Mouse (Mus musculus) bone marrow macrophage, adult 2 months (primary cell): ENCODE data around the gene C1qbp.

ENCODE experiments used
- CTCF ChIP-seq: IDR thresholded peaks from 2 replicates; pipeline ENCODE4 v1.5.1; 2012; ENCODE audit warnings: low read depth, mild to moderate bottlenecking, low read length, moderate library complexity
- POLR2A ChIP-seq: IDR thresholded peaks from 2 replicates; pipeline ENCODE4 v1.6.1; 2012; ENCODE audit warnings: mild to moderate bottlenecking, low read depth, low read length, borderline replicate concordance

DNA sequence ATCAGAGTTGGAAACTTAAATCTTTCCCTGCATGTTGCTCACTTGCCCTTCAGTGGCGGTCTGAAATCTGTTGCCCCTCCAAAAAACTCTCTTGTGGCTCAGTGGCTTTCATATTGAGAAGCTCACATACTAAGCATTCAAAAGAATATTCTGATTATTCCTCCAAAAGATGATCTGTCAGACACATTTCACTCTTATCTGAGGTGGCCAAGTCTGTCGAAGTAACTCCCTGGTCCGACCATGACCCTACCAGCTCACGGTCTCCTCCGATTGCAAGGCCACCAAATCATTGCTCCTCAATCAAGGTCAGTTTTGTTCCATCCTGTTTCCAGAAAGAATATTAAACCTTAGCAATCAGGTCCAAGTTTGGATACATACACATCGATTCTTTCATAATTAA is 24.2 kb upstream of the C1qbp start:
- TF ChIP-seq CTCF (no peak), POLR2A (no peak)
